Comparison of ENCODE assay signal across 25 mouse cellular contexts in the genomic region with DNA sequence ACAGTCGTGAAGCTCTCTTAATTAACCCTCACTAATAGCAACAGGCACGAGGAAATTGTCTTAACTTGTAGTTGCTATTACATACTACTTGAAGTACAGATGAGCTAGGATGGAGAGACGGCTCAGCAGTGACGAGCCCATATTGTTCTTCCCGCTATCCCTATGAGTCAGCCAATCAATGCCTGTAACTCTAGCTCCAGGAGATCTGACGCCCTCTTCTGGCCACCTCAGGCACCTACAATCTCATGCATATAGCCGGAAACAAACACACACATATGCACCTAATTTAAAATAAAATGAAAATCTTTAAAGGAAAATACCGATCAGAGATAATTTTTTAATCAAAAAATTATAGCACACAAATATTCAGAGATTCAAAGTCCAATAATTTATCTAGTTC.
DNase-seq lines count a peak whose midpoint lies in the region; ATAC-seq and TF ChIP-seq lines count a peak whose summit lies in the region.
"Had no signal": no experiment of that assay in that cellular context is flagged by ENCODE, and none has a peak within 500 bp of the region (broad histone marks: within the 10 kb centered on the region; RNA-seq: fewer than 3 reads in every experiment).

No protein-coding gene starts in this region.

- H3K36me3 ChIP-seq in kidney, postnatal 0 days (ENCODE audit: insufficient read depth, low read length) = no peaks in the 10 kb centered on the region
- no peaks in the 10 kb centered on the region for H3K36me3 ChIP-seq in kidney, embryonic 15.5 days
- H3K36me3 ChIP-seq in liver, embryonic 12.5 days = no peaks in the 10 kb centered on the region
- H3K36me3 ChIP-seq in intestine, embryonic 16.5 days (ENCODE audit: control insufficient read depth, insufficient read depth, low read length) = no peaks in the 10 kb centered on the region
- H3K36me3 ChIP-seq: embryonic facial prominence, embryonic 13.5 days; forebrain, embryonic 12.5 days; forebrain, embryonic 15.5 days; G1E; hindbrain, embryonic 12.5 days; hindbrain, embryonic 15.5 days had no signal

- no peaks in the 10 kb centered on the region for H3K9me3 ChIP-seq in kidney, postnatal 0 days (replicated peaks; ENCODE audit: low read length)
- H3K9me3 ChIP-seq in kidney, embryonic 15.5 days (replicated peaks) = no peaks in the 10 kb centered on the region
- H3K9me3 ChIP-seq in liver, embryonic 12.5 days (replicated peaks) = no peaks in the 10 kb centered on the region
- no peaks in the 10 kb centered on the region for H3K9me3 ChIP-seq in intestine, embryonic 16.5 days (ENCODE audit: control insufficient read depth, low read length)
- H3K9me3 ChIP-seq: embryonic facial prominence, embryonic 13.5 days; forebrain, embryonic 12.5 days; forebrain, embryonic 15.5 days; G1E; hindbrain, embryonic 12.5 days; hindbrain, embryonic 15.5 days had no signal

- no peak overlapping the region for H3K4me2 ChIP-seq in kidney, postnatal 0 days (ENCODE audit: low read length)
- H3K4me2 ChIP-seq in kidney, embryonic 15.5 days = no peak overlapping the region
- no peak overlapping the region for H3K4me2 ChIP-seq in liver, embryonic 12.5 days
- H3K4me2 ChIP-seq in intestine, embryonic 16.5 days (ENCODE audit: low read depth, low read length) = no peak overlapping the region
- H3K4me2 ChIP-seq: embryonic facial prominence, embryonic 13.5 days; forebrain, embryonic 12.5 days; forebrain, embryonic 15.5 days; heart, embryonic 11.5 days; hindbrain, embryonic 12.5 days; hindbrain, embryonic 15.5 days had no signal

- TF ChIP-seq POLR2A in bone marrow macrophage, adult 2 months (IDR thresholded peaks at IDR 0.05; ENCODE audit: borderline replicate concordance, low read depth, low read length) = no peak

- no peak overlapping the region for H3K4me3 ChIP-seq in kidney, postnatal 0 days (replicated peaks; ENCODE audit: low read depth, low read length)
- H3K4me3 ChIP-seq in kidney, embryonic 15.5 days (replicated peaks) = no peak overlapping the region
- no peak overlapping the region for H3K4me3 ChIP-seq in bone marrow macrophage, adult 2 months (ENCODE audit: insufficient read depth, low read length)
- no peak overlapping the region for H3K4me3 ChIP-seq in liver, embryonic 12.5 days
- no peak overlapping the region for H3K4me3 ChIP-seq in intestine, embryonic 16.5 days (ENCODE audit: low read length)
- H3K4me3 ChIP-seq: embryonic facial prominence, embryonic 13.5 days; erythroblast, embryonic 14.5 days; forebrain, embryonic 12.5 days; forebrain, embryonic 15.5 days; heart, adult 2 months; hindbrain, embryonic 12.5 days; hindbrain, embryonic 15.5 days had no signal

- no peak for DNase-seq in kidney, postnatal 0 days (ENCODE audit: low spot score)
- DNase-seq in ES-CJ7 (ENCODE audit: low read depth, low spot score) (peak; percentile 56), R1 (ENCODE audit: low read depth, low spot score) (peak; percentile 61)
- DNase-seq in lung, postnatal 10 days = no peak
- DNase-seq: adrenal gland, adult 8-10 months; adrenal gland, postnatal 25 days; cerebellum, adult 11 months; cerebellum, adult 2 months; cerebellum, adult 9-11 months; cerebellum, postnatal 25 days; gastrocnemius, postnatal 25 days; heart, adult 2 months; kidney, adult 11 months had no signal

- ATAC-seq in kidney, postnatal 0 days (replicated peaks; ENCODE audit: low FRiP score, low read depth) = no peak
- no peak for ATAC-seq in kidney, embryonic 15.5 days (replicated peaks; ENCODE audit: low FRiP score)
- ATAC-seq in liver, embryonic 12.5 days = no peak
- ATAC-seq in intestine, embryonic 16.5 days = no peak
- ATAC-seq: forebrain, embryonic 15.5 days had no signal

- no peak overlapping the region for H3K9ac ChIP-seq in kidney, postnatal 0 days (ENCODE audit: low read depth, low read length)
- H3K9ac ChIP-seq in kidney, embryonic 15.5 days = no peak overlapping the region
- H3K9ac ChIP-seq in liver, embryonic 12.5 days = no peak overlapping the region
- H3K9ac ChIP-seq in intestine, embryonic 16.5 days (ENCODE audit: low read depth, low read length) = no peak overlapping the region
- H3K9ac ChIP-seq: embryonic facial prominence, embryonic 13.5 days; forebrain, embryonic 12.5 days; forebrain, embryonic 15.5 days; hindbrain, embryonic 12.5 days; hindbrain, embryonic 15.5 days had no signal

- TF ChIP-seq CTCF in kidney, postnatal 0 days (IDR thresholded peaks at IDR 0.05; ENCODE audit: low read depth) = 0 out of 2 replicates have a peak, but pooled peaks have one; percentile 9
- peak; percentile 20; the same call in 1 of the 2 replicates for TF ChIP-seq CTCF in bone marrow macrophage, adult 2 months (IDR thresholded peaks at IDR 0.05; ENCODE audit: low read depth, low read length)

- no peak overlapping the region for H3K27ac ChIP-seq in kidney, postnatal 0 days
- no peak overlapping the region for H3K27ac ChIP-seq in kidney, embryonic 15.5 days
- no peak overlapping the region for H3K27ac ChIP-seq in bone marrow macrophage, adult 2 months (ENCODE audit: insufficient read depth, low read depth, low read length)
- H3K27ac ChIP-seq in liver, embryonic 12.5 days = no peak overlapping the region
- no peak overlapping the region for H3K27ac ChIP-seq in intestine, embryonic 16.5 days (ENCODE audit: low read length)
- H3K27ac ChIP-seq: embryonic facial prominence, embryonic 13.5 days; forebrain, embryonic 12.5 days; forebrain, embryonic 15.5 days; heart, adult 2 months; hindbrain, embryonic 12.5 days; hindbrain, embryonic 15.5 days had no signal

- H3K4me1 ChIP-seq in kidney, postnatal 0 days (replicated peaks; ENCODE audit: insufficient read depth, low read length) = no peaks in the 10 kb centered on the region
- no peaks in the 10 kb centered on the region for H3K4me1 ChIP-seq in kidney, embryonic 15.5 days
- no peaks in the 10 kb centered on the region for H3K4me1 ChIP-seq in bone marrow macrophage, adult 2 months (ENCODE audit: control insufficient read depth, insufficient read depth, low read length)
- H3K4me1 ChIP-seq in liver, embryonic 12.5 days = no peaks in the 10 kb centered on the region
- H3K4me1 ChIP-seq in intestine, embryonic 16.5 days (ENCODE audit: control insufficient read depth, insufficient read depth, low read length) = no peaks in the 10 kb centered on the region

- 90% methylated on average over 8 of the region's 8 CpGs for WGBS in kidney, postnatal 0 days
- WGBS in kidney, embryonic 15.5 days = 92% methylated on average over 8 of the region's 8 CpGs
- 74% methylated on average over 8 of the region's 8 CpGs for WGBS in liver, embryonic 12.5 days (ENCODE audit: insufficient replicate concordance)
- 88% methylated on average over 8 of the region's 8 CpGs for WGBS in intestine, embryonic 16.5 days

- no peaks in the 10 kb centered on the region for H3K27me3 ChIP-seq in kidney, postnatal 0 days (ENCODE audit: insufficient read depth, low read length)
- no peaks in the 10 kb centered on the region for H3K27me3 ChIP-seq in kidney, embryonic 15.5 days
- H3K27me3 ChIP-seq in liver, embryonic 12.5 days (replicated peaks) = no peaks in the 10 kb centered on the region
- no peaks in the 10 kb centered on the region for H3K27me3 ChIP-seq in intestine, embryonic 16.5 days (replicated peaks; ENCODE audit: control insufficient read depth, insufficient read depth, low read length)
- H3K27me3 ChIP-seq: embryonic facial prominence, embryonic 13.5 days; forebrain, embryonic 12.5 days; forebrain, embryonic 15.5 days; hindbrain, embryonic 12.5 days; hindbrain, embryonic 15.5 days had no signal

Comparison
In these comparisons a context has a peak if more than half of its experiments do, and no peak if none do; other contexts are left out.
1. DNase-seq: peak in ES-CJ7 (single experiment) and R1 (single experiment); none in kidney, postnatal 0 days (single experiment) and lung, postnatal 10 days (single experiment).